Mouse (Mus musculus) cerebellum, adult 11-12 months (tissue): ENCODE measurements at regions not wholly inside any gene's neighbourhood (a gene's known extent, or its start where the extent isn't known, plus 50 kb on each side); places are given as distances from the start of the nearest gene placed in this dataset.

ENCODE experiments used
- DNase-seq: peaks from one replicate; pipeline ENCODE4 v3.0.0; 2022

DNA sequence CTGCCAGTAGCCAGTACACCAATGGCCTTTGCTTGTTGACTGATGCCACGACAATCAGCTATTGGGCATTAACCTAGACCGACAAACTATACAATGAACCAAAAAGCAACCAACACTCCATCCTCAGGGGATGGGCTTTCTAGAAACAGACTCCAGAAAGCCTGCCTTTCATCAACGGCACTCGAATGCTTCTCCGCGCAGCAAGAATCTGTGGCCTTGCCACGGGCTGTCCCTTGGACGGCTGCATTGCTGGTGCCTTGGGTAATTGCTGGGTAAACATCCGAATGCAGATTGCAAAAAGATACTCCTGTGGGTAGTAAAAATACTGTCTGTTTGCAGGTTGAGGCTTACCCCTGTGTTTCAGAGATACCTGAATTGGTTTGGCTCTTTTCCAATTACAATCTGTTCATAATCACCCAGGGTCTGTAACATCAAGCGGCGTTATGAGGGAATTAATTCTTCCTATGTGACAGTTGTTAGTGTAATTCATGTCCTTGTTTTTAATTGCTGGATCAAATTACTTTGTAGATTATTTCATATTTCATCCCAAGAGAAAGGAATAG lies 319.0 kb upstream of the Kif2a start:
- no peak for DNase-seq

DNA sequence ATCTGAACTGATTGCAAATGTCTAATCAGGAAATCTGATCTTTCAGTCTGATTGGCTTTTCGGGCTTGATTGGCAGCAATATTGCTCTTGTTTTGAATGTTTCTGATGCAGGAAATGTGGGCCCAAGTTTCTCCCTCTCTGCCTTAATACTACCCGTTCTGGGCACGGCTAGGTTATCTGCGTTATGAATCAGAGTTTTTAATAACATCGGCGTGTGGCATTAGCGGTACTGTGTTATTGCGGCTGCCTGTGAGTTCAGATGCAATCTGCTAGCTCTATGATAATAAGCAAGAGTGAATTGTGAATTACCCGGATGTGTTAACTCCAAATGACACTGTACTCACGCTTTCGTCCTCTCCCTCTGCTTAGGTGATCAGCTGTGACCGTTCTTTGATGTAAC lies 316.2 kb upstream of the Kif2a start:
- no peak for DNase-seq

DNA sequence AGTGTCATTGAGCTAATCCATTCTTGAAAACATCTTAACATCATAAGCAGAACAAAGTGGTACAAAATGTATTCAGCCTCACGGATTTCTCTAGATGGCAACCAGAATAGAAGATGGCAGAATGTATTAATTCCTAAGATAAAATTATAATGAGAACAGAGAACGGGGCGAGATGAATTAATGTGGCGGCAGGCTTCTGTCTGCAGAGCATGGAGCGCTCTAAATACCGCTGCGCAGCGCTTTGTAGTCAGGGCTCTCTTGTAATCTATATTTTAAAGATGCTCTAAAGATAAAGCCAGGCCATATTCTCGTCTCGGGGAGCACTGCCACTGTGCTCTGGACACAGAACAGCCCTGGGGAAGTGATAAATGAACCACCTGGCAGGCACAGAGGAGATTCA lies 315.2 kb upstream of the Kif2a start:
- no peak for DNase-seq

DNA sequence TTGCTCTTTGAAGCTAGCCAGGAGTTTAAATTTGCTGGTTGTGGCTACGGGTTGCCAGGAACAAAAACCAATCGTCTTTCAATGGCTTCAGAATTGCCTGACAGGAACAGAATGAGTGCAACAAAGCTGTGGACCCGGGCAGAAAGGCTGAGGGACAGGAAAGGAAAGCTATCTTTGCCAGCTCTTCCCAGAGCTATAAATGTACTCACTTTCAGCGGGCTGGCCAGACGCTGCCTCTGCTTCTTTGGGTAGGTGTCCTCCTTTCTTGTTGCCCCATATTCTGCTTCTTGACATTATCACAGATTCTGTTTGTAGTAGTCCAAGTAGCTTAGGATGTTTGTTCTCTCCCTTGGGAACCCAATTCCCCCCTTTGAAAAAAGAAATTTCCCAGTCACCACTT lies 307.4 kb upstream of the Kif2a start:
- no peak for DNase-seq

DNA sequence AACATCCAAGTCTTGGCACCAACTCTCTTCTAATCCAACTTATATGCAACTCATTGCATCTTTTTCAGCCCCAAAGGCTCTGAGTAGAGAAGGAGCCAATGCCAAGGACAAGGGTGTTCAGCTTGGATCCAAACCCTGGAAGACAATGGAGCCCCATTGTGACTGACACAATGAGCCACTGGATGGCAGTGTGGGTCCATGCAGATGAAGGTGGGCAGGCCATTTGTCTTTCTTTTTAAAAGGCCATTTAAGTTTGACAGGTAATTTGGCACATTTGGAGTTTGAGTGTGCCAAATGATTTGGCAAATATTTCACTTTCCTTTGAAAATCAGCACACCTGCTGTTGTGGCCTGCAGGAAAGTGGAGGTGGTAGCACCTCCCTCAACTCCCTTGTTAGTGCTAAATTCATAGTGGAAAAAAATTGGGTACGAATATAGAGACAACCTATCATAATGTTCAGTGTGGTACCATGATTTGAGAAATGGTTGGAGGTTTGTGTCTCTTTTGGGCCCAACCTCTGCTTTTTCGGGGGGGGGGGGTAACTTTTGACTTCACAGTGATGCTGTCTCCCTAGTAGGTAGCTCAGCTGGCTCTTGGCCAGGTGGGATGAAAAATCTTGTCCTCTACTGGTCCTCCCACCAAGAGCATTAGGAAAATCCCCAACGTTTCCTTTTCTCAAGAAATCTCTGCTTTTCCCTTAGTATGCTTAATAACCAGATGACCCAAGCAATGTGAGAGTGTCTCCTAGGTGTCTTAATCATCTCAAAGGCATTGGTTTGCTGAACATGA lies 304.0 kb upstream of the Kif2a start:
- DNase-seq, result peak; percentile 74

DNA sequence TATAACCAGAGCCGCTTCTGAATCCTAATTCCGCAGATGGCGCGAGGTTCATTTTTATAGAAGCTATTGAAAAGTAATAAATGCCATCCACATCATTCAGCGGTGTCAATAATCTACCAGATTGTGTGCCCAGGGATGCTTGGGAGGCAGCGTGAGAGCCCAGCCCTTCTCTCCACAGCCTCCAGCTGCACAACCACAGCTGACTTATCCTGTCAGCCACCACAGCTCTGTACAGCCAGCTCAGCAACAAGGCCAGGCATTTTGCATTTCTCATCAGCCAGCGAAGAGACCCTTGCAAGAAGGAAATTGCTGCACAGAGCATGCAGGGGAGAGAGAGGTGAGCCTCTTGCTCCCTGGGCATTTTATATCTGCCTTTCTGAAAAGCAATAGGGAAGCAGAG lies 292.8 kb upstream of the Kif2a start:
- DNase-seq, result no peak

DNA sequence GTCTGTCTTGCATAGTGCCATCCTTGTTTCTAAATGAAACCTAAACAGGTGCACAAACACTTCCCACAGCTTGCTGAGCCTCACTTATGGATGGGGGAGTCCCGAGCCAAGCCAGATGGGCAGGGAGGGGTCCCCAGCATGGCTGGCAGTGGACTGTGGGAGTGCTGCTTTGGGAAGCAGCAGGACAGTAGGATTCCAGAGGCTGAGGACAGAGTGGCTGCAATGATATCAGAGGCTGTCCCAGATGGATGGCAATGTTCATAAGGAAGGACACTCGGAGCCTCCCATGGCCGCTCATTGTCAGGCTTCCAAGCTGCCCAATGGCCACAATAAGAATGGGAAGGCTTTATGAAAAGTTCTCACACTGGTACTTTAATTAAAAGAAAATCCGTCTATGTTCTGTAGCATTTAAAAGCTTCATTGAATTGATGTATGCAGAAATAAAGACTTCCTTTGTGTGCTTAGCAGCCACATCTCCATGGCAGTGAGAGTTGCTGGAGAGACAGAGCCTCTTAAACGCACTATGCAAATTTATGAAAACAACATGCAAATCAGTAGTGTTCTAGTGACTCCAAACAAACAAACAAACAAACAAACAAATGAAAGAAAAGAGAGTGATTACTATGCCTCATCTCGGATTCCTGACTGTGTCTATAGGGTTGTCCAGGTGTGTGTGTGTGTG lies 287.2 kb upstream of the Kif2a start:
- no peak for DNase-seq

DNA sequence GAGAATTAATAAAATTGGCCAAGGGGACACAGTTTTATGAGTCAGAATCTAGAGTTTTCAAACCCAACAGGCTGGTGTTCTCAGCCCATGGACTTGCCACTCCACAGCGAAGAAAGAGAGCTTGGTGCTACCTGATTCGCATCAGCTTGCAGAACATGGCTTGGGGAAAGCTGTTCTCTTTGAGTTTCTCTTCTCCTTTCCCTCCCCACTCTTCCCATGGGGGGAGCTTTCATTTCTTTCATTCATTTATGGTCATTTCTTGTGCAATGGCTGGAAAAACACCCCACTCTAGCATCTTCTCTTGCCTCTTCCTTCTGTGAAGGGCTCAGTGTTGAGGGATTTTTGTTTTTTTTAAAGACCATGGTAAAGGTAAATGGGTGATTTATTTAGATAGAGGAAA lies 286.5 kb upstream of the Kif2a start:
- DNase-seq, result no peak

DNA sequence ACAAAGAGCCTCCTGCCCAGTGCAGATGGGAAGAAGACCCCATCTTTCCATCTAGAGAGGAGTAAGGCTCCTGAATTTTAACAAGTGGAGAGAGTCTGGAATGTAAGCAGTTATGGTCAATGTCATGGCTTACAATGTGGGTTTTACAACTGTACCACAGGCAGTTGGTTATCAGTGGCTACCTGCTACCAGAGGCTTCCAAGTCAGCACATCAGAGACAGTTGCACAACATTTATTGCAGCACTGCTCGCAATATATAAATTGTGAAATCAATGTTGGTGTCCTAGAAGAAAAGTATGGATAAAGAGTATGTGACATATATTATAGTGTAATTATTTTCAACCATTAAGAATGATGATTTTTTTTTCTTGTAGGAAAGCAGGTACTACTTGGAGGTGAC lies 285.0 kb upstream of the Kif2a start:
- DNase-seq, result no peak

DNA sequence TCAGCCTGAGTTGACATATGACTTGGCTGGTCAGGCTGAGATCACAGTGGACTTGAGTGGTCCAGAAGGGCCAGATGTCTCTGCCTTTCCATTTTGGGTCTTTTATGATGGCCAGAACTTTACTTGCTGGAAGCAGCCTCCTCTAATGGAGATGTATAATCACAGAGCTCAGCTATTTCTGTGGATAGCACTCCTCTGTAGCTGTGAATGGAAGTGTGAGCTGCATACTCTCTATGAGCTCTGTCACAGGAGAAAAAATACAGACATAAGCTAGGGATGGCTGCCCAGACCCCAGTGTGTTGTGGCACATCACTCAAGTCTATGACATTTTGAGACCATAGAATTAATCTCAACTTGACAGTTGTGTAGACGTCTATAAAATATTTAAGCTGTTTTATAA lies 284.3 kb upstream of the Kif2a start:
- DNase-seq, result no peak

DNA sequence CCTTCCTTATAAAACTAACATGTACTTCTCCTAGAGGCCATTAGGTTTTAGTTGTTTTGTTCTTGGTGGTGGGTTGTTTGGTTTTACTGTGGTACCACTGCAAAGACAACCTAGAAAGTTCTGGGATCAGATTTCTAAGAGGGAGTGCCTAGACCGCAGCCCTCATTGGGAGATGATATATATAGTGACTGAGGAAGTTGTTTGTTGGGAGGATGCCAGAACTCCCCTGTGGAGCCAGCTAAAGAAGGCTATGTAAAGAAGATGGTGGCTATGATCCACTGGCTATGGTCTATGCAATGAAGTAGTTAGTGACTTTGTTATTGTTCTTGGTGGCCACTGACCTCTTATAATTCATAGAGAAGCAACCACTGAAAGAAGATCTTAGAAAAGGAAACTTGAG lies 283.8 kb upstream of the Kif2a start:
- no peak for DNase-seq

DNA sequence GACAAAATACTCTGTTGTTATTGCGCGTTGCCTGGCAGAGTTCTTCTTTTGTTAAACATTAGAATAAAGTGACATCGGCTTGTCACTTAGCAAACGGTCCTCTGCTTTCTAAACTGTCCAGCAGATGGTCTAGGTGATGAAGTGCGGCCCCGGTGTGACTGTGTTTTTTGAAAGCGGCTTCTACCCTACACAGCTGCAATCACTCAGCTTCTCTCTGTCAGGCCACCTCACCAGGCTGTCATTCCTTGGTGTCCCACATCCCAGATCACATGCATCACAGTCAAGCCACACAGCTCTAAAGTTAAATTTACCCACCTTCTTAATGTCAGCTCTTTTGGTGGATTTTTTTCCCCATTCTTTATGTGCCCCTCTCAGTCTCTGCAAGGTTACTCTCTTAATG lies 282.0 kb upstream of the Kif2a start:
- no peak for DNase-seq

DNA sequence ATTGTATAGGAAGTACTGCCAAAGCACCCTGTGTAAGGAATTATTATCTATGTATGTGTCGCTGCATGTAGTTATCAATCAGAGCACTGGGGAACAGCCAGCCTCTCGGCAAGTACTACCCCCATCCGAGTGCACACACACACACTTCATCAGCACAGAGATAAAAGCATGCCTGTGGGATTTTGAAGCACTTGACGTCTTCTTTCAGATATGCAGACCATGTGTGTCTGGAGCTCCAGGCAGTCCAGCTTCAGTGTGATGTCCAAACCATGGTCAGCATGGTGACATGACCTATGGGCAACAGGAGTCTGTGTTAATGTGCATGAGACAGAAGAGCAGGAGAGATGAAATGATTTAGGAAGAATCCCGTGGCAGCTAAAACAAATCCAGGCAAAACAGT lies 281.4 kb upstream of the Kif2a start:
- no peak for DNase-seq

DNA sequence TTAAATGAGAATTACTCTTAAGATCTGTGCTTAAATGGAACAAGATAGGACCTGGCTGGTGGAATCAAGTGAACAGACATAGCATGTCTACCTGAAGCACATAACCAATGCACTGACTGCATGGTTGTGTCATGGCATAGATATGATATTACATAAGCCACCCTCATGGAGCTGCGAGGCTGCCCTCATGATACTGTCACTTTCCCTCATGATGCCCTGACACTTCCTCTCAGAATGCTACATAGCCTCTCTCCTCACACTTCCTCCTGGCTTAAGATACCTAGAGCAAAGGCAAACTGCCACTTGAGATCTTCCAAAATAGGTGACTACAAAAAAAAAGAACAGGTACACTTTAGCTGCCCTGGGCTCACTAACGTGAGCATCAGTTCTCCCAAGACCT lies 278.9 kb upstream of the Kif2a start:
- no peak for DNase-seq

DNA sequence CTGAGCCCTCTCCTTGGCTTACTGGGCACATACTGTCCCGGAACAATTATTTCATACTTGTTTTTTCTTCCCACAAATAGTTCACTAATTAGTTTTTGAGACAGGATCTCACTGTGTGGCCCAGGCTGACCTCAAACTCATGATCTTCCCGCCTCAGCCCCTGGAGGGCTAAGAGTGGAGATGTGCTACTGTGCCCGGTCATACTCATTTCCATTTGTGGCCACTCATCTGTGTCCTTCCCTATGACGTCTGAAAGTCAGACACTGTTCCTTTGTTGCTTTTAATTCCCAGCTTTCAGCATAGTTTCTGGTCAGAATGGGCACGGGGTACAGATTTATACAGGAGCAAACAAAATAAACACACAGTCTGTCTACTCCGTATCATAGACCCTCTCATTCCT lies 242.7 kb upstream of the Kif2a start:
- DNase-seq, result no peak

DNA sequence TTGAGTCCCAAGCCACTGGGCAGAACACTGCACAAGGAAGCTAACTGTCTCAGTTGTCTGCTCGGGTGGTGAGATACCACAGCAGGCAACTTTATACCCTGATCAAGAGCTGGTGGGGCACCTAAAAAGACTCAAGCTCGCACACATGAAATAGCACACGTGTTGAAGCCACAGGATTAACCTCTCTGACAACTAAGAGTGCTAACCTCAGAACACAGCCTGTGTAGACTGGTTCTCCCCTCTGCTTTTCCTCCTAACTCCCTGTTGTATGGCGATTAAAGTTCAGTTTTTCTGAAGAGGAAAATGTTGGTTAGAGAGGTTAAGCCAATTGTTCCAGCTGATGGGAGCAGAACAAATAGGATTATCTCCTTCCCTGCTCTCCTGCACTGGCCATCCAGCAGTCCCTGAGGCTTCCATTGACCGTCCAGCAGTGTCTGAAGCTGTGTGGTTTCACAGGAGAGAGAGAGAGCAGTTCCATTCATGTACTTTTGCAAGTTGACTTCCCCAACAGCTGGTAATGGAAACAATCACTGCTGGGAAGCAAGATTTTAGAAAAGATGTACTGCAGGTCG lies 239.6 kb upstream of the Kif2a start:
- no peak for DNase-seq

DNA sequence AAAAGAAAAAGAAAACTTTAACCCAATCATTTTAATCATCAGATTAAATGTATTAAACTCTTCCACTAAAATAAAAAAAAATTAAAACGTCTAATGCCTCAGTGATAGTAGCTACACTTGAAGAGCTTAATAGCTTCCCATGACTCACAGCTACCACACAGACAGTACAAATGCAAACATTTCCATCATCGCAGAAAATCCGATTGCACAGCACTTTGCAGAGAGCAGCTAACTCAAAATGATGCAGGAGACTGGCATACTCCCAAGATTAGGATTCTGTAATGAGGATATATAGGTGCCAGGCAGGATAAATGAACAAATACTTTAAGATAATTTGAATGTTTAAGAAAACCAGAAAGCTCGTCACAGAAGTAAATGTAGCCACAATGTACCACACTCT lies 238.3 kb upstream of the Kif2a start:
- DNase-seq, result no peak

DNA sequence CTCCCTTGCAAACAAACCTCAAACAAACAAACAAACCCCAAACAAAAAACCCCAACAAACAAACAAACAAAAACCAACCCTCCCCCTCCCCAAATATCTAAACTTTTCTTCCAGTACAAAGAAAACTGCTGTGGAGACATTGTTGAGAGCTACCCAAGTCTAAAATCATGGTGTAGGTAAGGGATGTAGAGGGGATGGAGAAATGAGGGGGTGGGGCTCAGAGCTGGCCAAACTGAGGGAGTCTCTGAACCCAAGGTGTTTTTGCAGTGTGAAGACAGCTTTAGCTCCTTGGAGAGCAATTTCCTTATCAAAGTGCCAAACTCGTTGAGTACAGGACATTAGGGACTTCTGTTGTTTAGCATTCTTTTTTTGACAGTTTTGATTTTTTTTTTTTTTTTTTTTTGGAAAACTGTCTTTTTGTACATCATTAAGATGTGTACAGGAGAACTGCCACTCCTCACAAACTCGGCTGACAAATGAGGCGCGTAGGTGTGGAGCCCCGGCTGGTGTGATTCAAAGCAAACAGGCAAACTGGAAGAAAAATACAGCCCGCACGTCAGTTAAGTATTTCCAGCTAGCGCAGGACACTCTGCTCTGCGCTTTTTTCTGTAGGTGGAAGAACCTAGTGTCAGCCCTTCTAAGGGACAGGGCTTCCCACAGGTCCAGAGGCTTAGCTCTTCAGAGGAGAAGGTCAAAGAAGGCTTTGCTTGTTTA lies 226.0 kb upstream of the Kif2a start:
- DNase-seq, result no peak

DNA sequence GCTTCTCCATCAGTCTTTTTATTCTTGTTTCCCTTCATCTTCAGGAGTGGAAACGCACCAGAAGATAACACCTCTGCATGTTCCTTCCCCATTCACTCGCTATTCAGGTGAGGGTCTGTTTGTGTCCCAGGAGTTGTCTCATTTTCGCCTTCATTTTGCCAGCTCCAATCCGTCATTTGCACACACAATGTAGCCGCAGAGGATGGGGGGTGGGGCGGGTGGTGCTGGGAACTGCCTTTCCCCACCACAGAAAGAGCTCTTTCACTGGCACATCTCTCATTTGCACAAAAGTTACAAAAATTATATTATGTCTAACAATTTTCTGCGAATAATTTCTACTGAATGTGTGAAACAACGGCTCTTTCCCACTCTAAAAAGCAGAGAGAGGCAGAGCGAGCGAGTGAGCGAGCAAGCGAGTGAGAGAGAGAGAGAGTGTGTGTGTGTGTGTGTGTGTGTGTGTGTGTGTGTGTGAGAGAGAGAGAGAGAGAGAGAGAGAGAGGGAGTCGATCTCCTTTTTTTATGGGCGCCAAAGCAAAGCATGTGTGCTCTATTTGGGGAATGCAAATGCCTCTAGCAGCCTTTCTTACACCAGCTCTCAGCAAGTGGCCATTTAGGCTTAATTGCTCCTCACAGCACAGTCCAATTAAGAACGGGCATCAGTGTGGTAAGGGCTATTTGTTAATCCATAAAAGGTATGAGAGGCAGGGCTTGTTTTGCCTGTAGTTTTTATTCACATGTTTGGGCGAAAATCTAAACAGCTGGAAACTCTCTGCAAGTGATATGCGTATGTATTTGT lies 225.2 kb upstream of the Kif2a start:
- DNase-seq, result no peak

DNA sequence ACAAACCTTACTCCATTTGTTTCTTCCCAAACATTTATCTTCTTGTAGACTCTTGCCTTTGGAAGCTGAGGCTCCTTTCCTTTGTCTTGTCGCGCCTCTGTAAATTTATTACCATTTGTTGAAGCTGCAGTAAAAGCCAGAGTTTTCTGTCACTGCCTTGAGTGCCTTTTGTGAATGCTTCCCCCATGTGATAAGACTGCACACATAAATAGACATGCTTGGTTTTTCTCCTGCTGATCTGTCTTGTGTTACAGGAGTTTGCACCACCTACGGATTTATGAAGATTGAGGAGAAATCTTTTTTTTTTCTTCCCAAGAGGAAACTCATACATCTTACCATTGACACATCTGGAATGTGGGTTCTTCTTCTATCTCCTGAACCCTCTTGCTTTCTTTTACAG lies 222.2 kb upstream of the Kif2a start:
- DNase-seq, result no peak

DNA sequence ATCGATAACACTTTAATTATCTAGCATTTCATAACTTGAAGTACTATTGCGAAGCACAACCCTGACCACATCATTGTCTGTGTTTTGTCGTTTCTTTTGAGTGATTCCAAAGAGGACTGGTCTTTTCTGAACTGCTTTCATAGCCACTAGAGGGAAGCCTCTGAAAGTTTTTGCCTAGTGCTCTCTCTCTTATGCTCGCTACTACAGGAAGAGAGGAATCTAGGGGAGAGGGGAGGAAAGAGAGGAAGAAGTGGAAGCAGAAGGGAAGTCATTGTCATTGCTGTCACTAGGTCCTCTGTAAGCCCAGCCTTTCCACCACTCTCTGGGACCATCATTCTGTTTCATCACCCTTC lies 217.1 kb upstream of the Kif2a start:
- no peak for DNase-seq

DNA sequence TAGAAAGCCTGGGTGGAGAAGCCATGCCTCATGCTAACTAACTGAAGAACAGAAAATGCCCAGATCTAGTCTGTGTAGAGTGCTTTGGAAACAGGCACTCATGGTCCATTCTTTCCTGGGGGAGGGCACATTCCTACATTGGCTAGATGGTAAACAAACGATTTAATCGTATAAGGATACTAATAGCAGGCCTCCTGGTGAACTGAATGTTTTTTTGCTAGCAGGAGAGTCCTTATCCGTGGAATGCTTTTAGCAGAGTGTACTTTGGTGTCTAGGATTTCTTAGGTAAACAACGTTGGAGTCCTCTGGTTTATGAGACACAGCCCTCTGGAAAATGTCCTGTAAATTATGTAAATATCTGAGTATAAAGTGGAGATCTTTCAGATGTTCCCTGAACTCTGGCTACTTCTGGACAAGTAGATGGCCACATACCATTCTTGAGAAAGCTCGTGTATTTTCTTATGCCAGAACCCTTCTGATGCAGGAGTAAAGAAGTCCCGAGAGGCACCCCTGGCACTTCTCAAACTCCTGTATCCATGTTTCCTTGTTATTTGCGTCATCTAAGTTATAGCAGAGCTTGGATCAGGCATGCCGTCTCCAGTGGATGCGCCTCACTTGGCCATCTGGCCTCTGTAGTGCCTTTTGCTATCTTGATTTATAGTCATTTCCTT lies 216.6 kb upstream of the Kif2a start:
- no peak for DNase-seq
